Mouse (Mus musculus) heart, postnatal 0 days (tissue): ENCODE data around the gene Ribc2.

Experiments
- CTCF ChIP-seq: IDR thresholded peaks from 2 replicates; pipeline ENCODE4 v1.5.1; 2016; ENCODE audit warnings: antibody characterized with exemption, control low read depth, low read depth
- EP300 ChIP-seq: IDR thresholded peaks from 2 replicates; pipeline ENCODE4 v1.6.1; 2016; ENCODE audit warnings: antibody characterized with exemption, low read depth

DNA sequence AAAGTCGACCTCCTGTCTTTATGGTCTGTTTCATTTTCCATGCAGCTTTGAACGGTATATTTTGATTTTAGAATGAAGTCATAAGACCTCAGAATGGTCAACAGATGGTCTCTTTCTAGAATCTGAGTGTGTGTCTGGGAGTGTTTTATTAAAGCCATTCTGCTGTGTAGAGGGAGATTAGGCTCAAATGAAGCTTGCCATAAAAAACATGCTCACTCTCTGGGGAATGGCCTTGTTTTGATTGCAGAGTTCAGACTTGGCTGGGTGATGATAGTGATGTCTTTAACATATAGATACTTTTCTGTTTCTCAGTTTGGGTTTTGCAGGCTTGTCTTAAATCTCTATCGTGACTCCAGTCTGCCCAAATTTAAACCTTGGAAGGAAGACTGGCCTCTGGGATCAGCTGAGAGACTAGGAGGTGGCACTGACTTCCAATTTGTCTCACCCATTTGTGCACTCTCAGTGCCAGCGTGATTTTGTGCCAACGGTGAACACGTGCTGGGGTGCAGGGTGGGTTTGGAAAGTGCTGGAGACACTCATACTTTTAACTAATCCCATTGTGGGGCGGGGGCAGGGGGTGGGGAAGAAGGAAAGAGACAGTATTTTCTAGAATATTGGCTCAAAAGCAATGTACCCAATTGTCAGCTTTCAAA is 47.8 kb downstream of the Ribc2 start:
- TF ChIP-seq EP300 (no peak), CTCF (no peak)
